Mouse (Mus musculus) lung, embryonic 15.5 days (tissue): ENCODE data around the gene Slit3. TPM values are rescaled to one million over a fixed set of nuclear protein-coding genes. Genes with fewer than 3 reads are reported as not detected.

Experiments used
- ATAC-seq: fragments of 200-750 bp; cut with Nextera tagmentation; 2 replicates; pipeline ENCODE4 v1.8.0; 2017; ENCODE audit warnings: moderate number of reproducible peaks, borderline replicate concordance; ENCODE audit not compliant: low FRiP score, low TSS enrichment; ENCODE audit errors: extremely low read depth
- H3K27ac ChIP-seq: fragments of 300-500 bp; sonication (generic); 2 replicates; pipeline ENCODE4 v1.5.1; 2015; ENCODE audit warnings: moderate library complexity, mild to moderate bottlenecking, inconsistent platforms
- H3K27me3 ChIP-seq: fragments of 300-500 bp; sonication (generic); 2 replicates; pipeline ENCODE4 v1.6.1; 2015; ENCODE audit warnings: inconsistent platforms
- H3K36me3 ChIP-seq: fragments of 300-500 bp; sonication (generic); 2 replicates; pipeline ENCODE4 v1.6.1; 2015; ENCODE audit warnings: inconsistent platforms
- H3K4me1 ChIP-seq: fragments of 300-500 bp; sonication (generic); 2 replicates; pipeline ENCODE4 v1.6.1; 2015; ENCODE audit warnings: inconsistent platforms
- H3K4me2 ChIP-seq: fragments of 300-500 bp; sonication (generic); 2 replicates; pipeline ENCODE4 v1.6.1; 2015; ENCODE audit warnings: inconsistent platforms, mild to moderate bottlenecking, moderate library complexity
- H3K4me3 ChIP-seq: fragments of 300-500 bp; sonication (generic); 2 replicates; pipeline ENCODE4 v1.5.1; 2015; ENCODE audit warnings: mild to moderate bottlenecking, inconsistent platforms
- H3K9ac ChIP-seq: fragments of 300-500 bp; sonication (generic); 2 replicates; pipeline ENCODE4 v1.6.1; 2015; ENCODE audit warnings: inconsistent platforms
- H3K9me3 ChIP-seq: fragments of 300-500 bp; sonication (generic); 2 replicates; pipeline ENCODE4 v1.6.1; 2016; ENCODE audit warnings: inconsistent platforms
- WGBS: fragments of 180-500 bp; shearing (Covaris S2); methylation state at CpG from one replicate; pipeline ENCODE4 v1.1.7; 2015; 5-methylcytosine and 5-hydroxymethylcytosine counted together
- polyA plus RNA-seq: library from polyadenylated mRNA; unstranded; fragments of >200 nt; fragmentation: Nextera tagmentation; extraction: Ambion mirVana; gene quantifications from 2 replicates; pipeline ENCODE4 v1.2.1, GENCODE M21; 2015

Gene Slit3
- polyA plus RNA-seq, 1 experiment from 2014 or later = 21.4 TPM

GRCm38 (mm10) chr11:35454781-35455180 is 333.8 kb downstream of the Slit3 start:
- no peaks in the 10 kb centered on the region; the same call in 1 of the 2 replicates for H3K27me3 ChIP-seq
- H3K36me3 ChIP-seq = no peaks in the 10 kb centered on the region
- no peak overlapping the region for H3K4me2 ChIP-seq
- H3K9ac ChIP-seq = no peak overlapping the region
- no peak for ATAC-seq
- H3K4me3 ChIP-seq = no peak overlapping the region
- H3K4me1 ChIP-seq = no peaks in the 10 kb centered on the region; the same call in 1 of the 2 replicates
- 72% methylated on average over 4 of the region's 4 CpGs for WGBS
- no peaks in the 10 kb centered on the region for H3K9me3 ChIP-seq
- H3K27ac ChIP-seq = no peak overlapping the region; the same call in 1 of the 2 replicates

- Histone ChIP-seq H3K27ac (no peak overlapping the region), H3K4me3 (no peak overlapping the region), H3K4me1 (no peaks in the 10 kb centered on the region; the same call in 1 of the 2 replicates), H3K36me3 (no peaks in the 10 kb centered on the region), H3K9me3 (no peaks in the 10 kb centered on the region), H3K9ac (no peak overlapping the region), H3K27me3 (no peaks in the 10 kb centered on the region; the same call in 1 of the 2 replicates), H3K4me2 (no peak overlapping the region)
- no peak for ATAC-seq
- 58% methylated on average over 2 of the region's 2 CpGs for WGBS
Observed at GRCm38 (mm10) chr11:35458068-35458467, 337.0 kb downstream of the Slit3 start.

DNA sequence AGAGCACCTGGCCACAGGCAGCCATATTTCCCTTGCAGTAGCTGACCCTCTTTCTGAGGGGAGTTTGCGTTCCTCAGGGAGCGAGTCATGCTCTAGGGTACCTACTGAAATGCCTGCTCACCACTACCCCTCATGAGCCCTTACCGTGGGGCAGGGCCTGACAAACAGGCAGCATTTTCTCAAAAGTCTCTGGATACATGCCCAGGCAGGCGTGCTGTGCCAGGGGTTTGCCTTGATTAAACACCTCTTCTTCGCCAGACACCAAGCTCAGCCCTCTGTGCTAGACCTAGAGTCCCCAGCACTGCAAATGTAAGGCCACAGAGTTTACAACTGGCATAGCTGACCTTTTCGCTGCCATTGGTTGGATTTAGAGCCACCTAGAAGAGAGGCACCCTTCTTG is 345.7 kb downstream of the Slit3 start:
- Histone ChIP-seq H3K36me3 (no peaks in the 10 kb centered on the region), H3K27ac (no peak overlapping the region), H3K9ac (no peak overlapping the region), H3K9me3 (no peaks in the 10 kb centered on the region), H3K27me3 (no peaks in the 10 kb centered on the region), H3K4me1 (peaks cover 6% of the 10 kb centered on the region; the same call in 1 of the 2 replicates), H3K4me3 (no peak overlapping the region), H3K4me2 (no peak overlapping the region)
- WGBS = 73% methylated on average over 6 of the region's 6 CpGs
- no peak for ATAC-seq

- Histone ChIP-seq H3K36me3 (no peaks in the 10 kb centered on the region), H3K4me1 (peaks cover 6% of the 10 kb centered on the region; the same call in 1 of the 2 replicates), H3K4me2 (no peak overlapping the region), H3K9ac (no peak overlapping the region), H3K27ac (no peak overlapping the region), H3K4me3 (no peak overlapping the region), H3K9me3 (no peaks in the 10 kb centered on the region), H3K27me3 (no peaks in the 10 kb centered on the region)
- ATAC-seq = no peak
- 71% methylated on average over 7 of the region's 7 CpGs for WGBS
Observed at GRCm38 (mm10) chr11:35468847-35469246, 347.8 kb downstream of the Slit3 start.

DNA sequence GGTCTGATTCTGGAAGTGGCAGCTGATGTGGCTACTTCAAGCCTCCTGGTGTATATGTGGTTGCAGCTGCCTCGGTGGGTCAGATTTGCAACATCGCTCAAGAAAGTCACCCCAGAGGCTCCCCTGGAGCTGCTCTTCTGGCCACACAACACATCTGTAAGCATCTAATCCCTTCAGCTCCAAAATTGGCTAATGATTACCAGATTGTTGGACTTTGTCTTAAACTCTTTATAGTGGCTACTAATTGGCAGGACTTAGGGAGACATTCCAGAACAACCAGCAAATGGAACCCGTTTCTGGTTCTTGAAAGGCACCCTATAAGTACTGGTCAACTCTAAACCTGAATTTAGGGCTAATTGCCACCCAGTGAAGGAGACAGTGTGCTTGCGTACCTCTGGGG is 348.9 kb downstream of the Slit3 start:
- H3K27ac ChIP-seq = no peak overlapping the region
- no peaks in the 10 kb centered on the region for H3K36me3 ChIP-seq
- no peaks in the 10 kb centered on the region for H3K9me3 ChIP-seq
- WGBS = 76% methylated on average over 4 of the region's 4 CpGs
- H3K4me1 ChIP-seq = peaks cover 6% of the 10 kb centered on the region; the same call in 1 of the 2 replicates
- no peak for ATAC-seq
- H3K4me3 ChIP-seq = no peak overlapping the region
- no peak overlapping the region for H3K4me2 ChIP-seq
- H3K9ac ChIP-seq = no peak overlapping the region
- no peaks in the 10 kb centered on the region for H3K27me3 ChIP-seq

DNA sequence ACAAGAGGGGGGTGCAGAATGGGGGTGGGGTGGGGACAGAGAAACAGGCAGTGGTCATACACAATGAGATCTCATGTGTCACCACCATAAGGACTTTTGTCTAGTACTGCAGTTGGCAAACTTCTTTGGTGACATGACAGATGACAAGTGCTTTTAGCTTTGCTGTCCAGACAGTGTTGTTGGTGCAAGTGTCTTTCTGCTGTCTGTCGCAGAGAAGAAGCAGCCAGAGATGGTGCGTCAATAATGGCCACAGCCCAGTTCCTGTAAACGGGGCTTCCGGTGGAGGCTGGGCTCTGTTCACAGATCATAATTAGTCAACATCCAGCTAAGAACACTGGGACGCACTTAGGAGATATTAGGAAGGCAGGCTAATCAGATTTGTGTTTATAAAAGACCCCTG is 349.8 kb downstream of the Slit3 start:
- peak; percentile 76 for ATAC-seq
- Histone ChIP-seq H3K27ac (no peak overlapping the region), H3K27me3 (no peaks in the 10 kb centered on the region), H3K4me2 (no peak overlapping the region), H3K4me1 (peaks cover 6% of the 10 kb centered on the region; the same call in 1 of the 2 replicates), H3K9me3 (no peaks in the 10 kb centered on the region), H3K36me3 (no peaks in the 10 kb centered on the region), H3K4me3 (no peak overlapping the region), H3K9ac (no peak overlapping the region)
- 34% methylated on average over 5 of the region's 5 CpGs for WGBS

DNA sequence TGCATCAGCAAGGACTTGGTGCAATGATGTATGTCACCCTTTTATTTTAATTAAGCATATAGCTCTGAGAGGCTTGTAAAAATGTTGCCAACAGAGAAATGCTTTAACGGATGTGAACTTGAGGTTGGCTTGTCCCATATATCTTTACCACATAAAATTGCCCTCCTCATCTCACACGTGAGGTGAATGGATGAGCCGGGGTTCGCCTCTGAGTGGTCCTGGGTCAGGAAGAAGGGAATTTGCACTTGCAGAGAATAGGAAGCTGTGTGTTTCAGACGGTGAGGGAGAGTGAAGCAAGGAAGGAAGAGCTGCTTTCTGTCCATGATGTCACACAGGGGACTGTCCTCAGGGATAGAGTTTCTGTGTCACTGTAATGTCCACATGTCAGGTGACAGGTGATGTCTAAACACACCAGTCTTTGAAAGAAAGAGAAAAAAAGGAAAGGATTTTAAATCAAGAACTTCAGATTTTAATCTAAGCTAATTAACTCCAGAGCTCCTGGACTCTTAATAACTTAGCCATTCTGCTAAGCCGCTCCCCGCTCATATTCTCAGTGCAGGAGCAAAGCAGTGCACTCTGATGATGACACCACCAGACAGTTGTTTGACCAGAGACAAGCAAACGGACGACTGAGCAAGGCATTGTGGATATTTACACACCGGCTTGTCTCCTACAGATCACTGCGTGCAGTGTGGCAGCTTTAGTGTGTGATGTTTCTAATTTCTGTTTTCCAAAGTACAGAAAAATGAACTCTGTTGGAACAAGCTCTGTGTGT is 352.0 kb downstream of the Slit3 start:
- WGBS = 51% methylated on average over 11 of the region's 11 CpGs
- Histone ChIP-seq H3K36me3 (no peaks in the 10 kb centered on the region), H3K4me1 (peaks cover 6% of the 10 kb centered on the region; the same call in 1 of the 2 replicates), H3K27ac (no peak overlapping the region), H3K4me2 (no peak overlapping the region), H3K4me3 (no peak overlapping the region), H3K9me3 (no peaks in the 10 kb centered on the region), H3K27me3 (no peaks in the 10 kb centered on the region), H3K9ac (no peak overlapping the region)
- no peak for ATAC-seq

- WGBS = 74% methylated on average over 5 of the region's 5 CpGs
- 0 out of 2 replicates have a peak, but pooled peaks cover 2% of the 10 kb centered on the region for H3K9me3 ChIP-seq
- H3K27me3 ChIP-seq = no peaks in the 10 kb centered on the region
Observed at GRCm38 (mm10) chr11:35473617-35473996, 352.6 kb downstream of the Slit3 start.

GRCm38 (mm10) chr11:35480146-35480545 is 359.1 kb downstream of the Slit3 start:
- H3K9me3 ChIP-seq = 0 out of 2 replicates have a peak, but pooled peaks cover 4% of the 10 kb centered on the region
- H3K27me3 ChIP-seq = no peaks in the 10 kb centered on the region
- no peak for ATAC-seq
- WGBS = 40% methylated on average over 8 of the region's 8 CpGs
- H3K4me3 ChIP-seq = no peak overlapping the region
- no peak overlapping the region for H3K27ac ChIP-seq
- no peaks in the 10 kb centered on the region for H3K4me1 ChIP-seq
- no peaks in the 10 kb centered on the region for H3K36me3 ChIP-seq
- no peak overlapping the region for H3K4me2 ChIP-seq
- H3K9ac ChIP-seq = no peak overlapping the region

More at GRCm38 (mm10) chr11:35473617-35473996, 352.6 kb downstream of the Slit3 start:
- no peak overlapping the region for H3K27ac ChIP-seq
- no peak overlapping the region for H3K4me3 ChIP-seq
- H3K4me2 ChIP-seq = no peak overlapping the region
- H3K9ac ChIP-seq = no peak overlapping the region
- no peaks in the 10 kb centered on the region for H3K36me3 ChIP-seq
- H3K4me1 ChIP-seq = peaks cover 6% of the 10 kb centered on the region; the same call in 1 of the 2 replicates
- ATAC-seq = no peak

GRCm38 (mm10) chr11:35481611-35482363 is 360.8 kb downstream of the Slit3 start:
- 64% methylated on average over 9 of the region's 9 CpGs for WGBS
- 0 out of 2 replicates have a peak, but pooled peaks cover 4% of the 10 kb centered on the region for H3K9me3 ChIP-seq
- H3K27ac ChIP-seq = no peak overlapping the region
- no peaks in the 10 kb centered on the region for H3K27me3 ChIP-seq
- no peaks in the 10 kb centered on the region for H3K36me3 ChIP-seq
- no peak overlapping the region for H3K4me3 ChIP-seq
- ATAC-seq = no peak
- H3K4me2 ChIP-seq = no peak overlapping the region
- H3K4me1 ChIP-seq = no peaks in the 10 kb centered on the region
- H3K9ac ChIP-seq = no peak overlapping the region

- WGBS = 83% methylated on average over 5 of the region's 5 CpGs
- Histone ChIP-seq H3K9ac (no peak overlapping the region), H3K4me1 (0 out of 2 replicates have a peak, but pooled peaks cover 2% of the 10 kb centered on the region), H3K4me2 (no peak overlapping the region), H3K4me3 (no peak overlapping the region), H3K36me3 (no peaks in the 10 kb centered on the region), H3K9me3 (no peaks in the 10 kb centered on the region), H3K27ac (no peak overlapping the region), H3K27me3 (no peaks in the 10 kb centered on the region)
- no peak for ATAC-seq
Observed at GRCm38 (mm10) chr11:35487966-35488365, 366.9 kb downstream of the Slit3 start.

DNA sequence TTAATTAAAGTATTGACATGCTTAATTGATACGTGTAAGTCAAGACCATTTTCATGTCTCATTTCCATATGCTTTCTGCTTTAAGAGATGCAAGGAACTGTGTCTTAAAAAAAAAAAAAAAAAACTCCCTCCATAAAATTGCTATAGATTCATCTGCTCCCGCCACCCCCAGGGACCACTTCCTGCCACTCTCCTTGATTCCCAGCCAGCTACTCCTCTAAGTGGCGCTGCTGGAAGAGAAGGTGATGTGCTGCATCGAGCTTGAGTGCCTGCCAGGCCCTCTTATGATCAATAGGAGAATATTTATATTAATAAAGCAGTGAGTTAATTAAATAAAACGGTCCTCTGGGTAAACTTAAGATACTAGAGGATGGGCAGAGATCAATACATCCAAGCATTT is 370.7 kb downstream of the Slit3 start:
- no peak for ATAC-seq
- H3K4me1 ChIP-seq = 0 out of 2 replicates have a peak, but pooled peaks cover 2% of the 10 kb centered on the region
- no peak overlapping the region for H3K4me3 ChIP-seq
- H3K4me2 ChIP-seq = no peak overlapping the region
- no peaks in the 10 kb centered on the region for H3K36me3 ChIP-seq
- no peaks in the 10 kb centered on the region for H3K27me3 ChIP-seq
- no peaks in the 10 kb centered on the region for H3K9me3 ChIP-seq
- WGBS = 51% methylated on average over 5 of the region's 5 CpGs
- H3K27ac ChIP-seq = no peak overlapping the region
- no peak overlapping the region for H3K9ac ChIP-seq
